Mouse (Mus musculus) forebrain, embryonic 15.5 days (tissue): ENCODE results near the gene Adcy1. TPM values are rescaled to one million over a fixed set of nuclear protein-coding genes. Genes with fewer than 3 reads are reported as not detected.

Experiments used
- ATAC-seq: fragments of 200-750 bp; cut with Nextera tagmentation; replicated peaks from 2 replicates; pipeline ENCODE4 v1.8.0; 2017; ENCODE audit warnings: mild to moderate bottlenecking, moderate TSS enrichment, moderate library complexity
- H3K27ac ChIP-seq: fragments of 300-500 bp; sonication (generic); replicated peaks from 2 replicates; pipeline ENCODE4 v1.5.1; 2015; ENCODE audit warnings: mild to moderate bottlenecking, inconsistent platforms
- H3K27me3 ChIP-seq: fragments of 300-500 bp; sonication (generic); 2 replicates; pipeline ENCODE4 v1.6.1; 2015; ENCODE audit warnings: inconsistent platforms
- H3K36me3 ChIP-seq: fragments of 300-500 bp; sonication (generic); 2 replicates; pipeline ENCODE4 v1.6.1; 2015; ENCODE audit warnings: mild to moderate bottlenecking, inconsistent platforms
- H3K4me1 ChIP-seq: fragments of 300-500 bp; sonication (generic); 2 replicates; pipeline ENCODE4 v1.6.1; 2015; ENCODE audit warnings: inconsistent platforms
- H3K4me2 ChIP-seq: fragments of 300-500 bp; sonication (generic); replicated peaks from 2 replicates; pipeline ENCODE4 v1.6.1; 2015; ENCODE audit warnings: mild to moderate bottlenecking, inconsistent platforms
- H3K4me3 ChIP-seq: fragments of 300-500 bp; sonication (generic); 2 replicates; pipeline ENCODE4 v1.5.1; 2015; ENCODE audit warnings: mild to moderate bottlenecking, inconsistent platforms
- H3K9ac ChIP-seq: fragments of 300-500 bp; sonication (generic); replicated peaks from 2 replicates; pipeline ENCODE4 v1.6.1; 2015; ENCODE audit warnings: mild to moderate bottlenecking, inconsistent platforms
- H3K9me3 ChIP-seq: fragments of 300-500 bp; sonication (generic); 2 replicates; pipeline ENCODE4 v1.6.1; 2016; ENCODE audit warnings: inconsistent platforms
- WGBS: fragments of 180-500 bp; shearing (Covaris S2); methylation state at CpG from one replicate; pipeline ENCODE4 v1.1.7; 2015; ENCODE audit warnings: mixed read lengths; 5-methylcytosine and 5-hydroxymethylcytosine counted together
- polyA plus RNA-seq: library from polyadenylated mRNA; unstranded; fragments of >200 nt; fragmentation: Nextera tagmentation; extraction: Ambion mirVana; gene quantifications from 2 replicates; pipeline ENCODE4 v1.2.1, GENCODE M21; 2015

The Adcy1 gene
- polyA plus RNA-seq, 1 experiment from 2014 or later: 6.9 TPM

DNA sequence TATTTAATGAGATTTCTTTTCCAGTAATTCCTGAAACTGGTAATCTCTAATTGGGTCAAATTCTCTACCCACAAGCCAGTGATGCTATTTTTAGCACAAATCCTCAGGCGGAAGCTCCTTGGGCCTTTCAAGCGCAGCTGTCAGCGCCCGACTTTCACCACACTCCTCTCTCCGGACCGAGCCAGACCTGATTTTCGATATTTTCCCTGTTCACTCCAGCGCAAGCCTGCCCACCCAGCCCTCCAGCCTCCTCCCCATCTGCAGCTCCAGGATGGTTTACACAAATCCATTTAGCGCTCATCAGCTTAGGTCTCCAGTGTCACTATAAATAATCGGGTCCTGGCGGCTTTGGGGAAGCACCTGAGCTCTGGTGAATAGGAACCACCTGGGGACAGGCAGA, 7.2 kb upstream of the Adcy1 start:
- no peak overlapping the region for H3K9ac ChIP-seq
- H3K36me3 ChIP-seq: no peaks in the 10 kb centered on the region
- peak overlapping the region; percentile 17; the same call in 1 of the 2 replicates for H3K27ac ChIP-seq
- H3K4me1 ChIP-seq: peaks cover 15% of the 10 kb centered on the region
- no peaks in the 10 kb centered on the region for H3K9me3 ChIP-seq
- no peaks in the 10 kb centered on the region for H3K27me3 ChIP-seq
- no peak overlapping the region for H3K4me3 ChIP-seq
- peak; percentile 12; the same call in 1 of the 2 replicates for ATAC-seq
- peak overlapping the region; percentile 27; the same call in 1 of the 2 replicates for H3K4me2 ChIP-seq
- WGBS: 3% methylated on average over 11 of the region's 11 CpGs

DNA sequence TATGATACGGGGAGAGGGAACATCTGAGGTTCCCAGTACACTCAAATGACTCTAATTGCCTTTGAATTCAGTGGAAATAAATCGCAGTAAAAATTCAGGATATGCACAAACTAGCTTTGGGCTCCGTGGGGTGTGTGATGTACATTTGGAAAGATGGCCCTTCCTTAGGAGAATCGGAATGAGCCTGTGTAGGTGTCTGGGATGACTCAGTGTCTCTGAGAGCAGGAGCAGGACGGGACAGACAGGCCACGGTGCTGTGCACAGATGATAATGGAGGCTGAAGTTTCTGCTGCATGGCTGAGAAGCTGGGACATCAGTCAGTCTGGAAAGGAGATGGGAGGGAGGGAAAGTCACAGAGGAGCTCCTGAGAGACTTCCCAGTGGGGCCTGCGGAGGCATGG, 5.5 kb upstream of the Adcy1 start:
- no peaks in the 10 kb centered on the region for H3K9me3 ChIP-seq
- H3K36me3 ChIP-seq: no peaks in the 10 kb centered on the region
- peaks cover 17% of the 10 kb centered on the region for H3K4me1 ChIP-seq
- no peak overlapping the region for H3K27ac ChIP-seq
- no peak overlapping the region for H3K9ac ChIP-seq
- H3K27me3 ChIP-seq: peaks cover 9% of the 10 kb centered on the region
- no peak for ATAC-seq
- 90% methylated on average over 7 of the region's 7 CpGs for WGBS
- H3K4me2 ChIP-seq: no peak overlapping the region
- H3K4me3 ChIP-seq: no peak overlapping the region

GRCm38 (mm10) chr11:7061961-7062360, 1.3 kb upstream of the Adcy1 start:
- Histone ChIP-seq H3K4me3 (no peak overlapping the region), H3K9ac (no peak overlapping the region), H3K27ac (no peak overlapping the region), H3K4me2 (no peak overlapping the region), H3K27me3 (peaks cover 33% of the 10 kb centered on the region), H3K4me1 (peaks cover 26% of the 10 kb centered on the region), H3K36me3 (no peaks in the 10 kb centered on the region), H3K9me3 (no peaks in the 10 kb centered on the region)
- 35% methylated on average over 6 of the region's 6 CpGs for WGBS
- ATAC-seq: no peak

- Histone ChIP-seq H3K9me3 (no peaks in the 10 kb centered on the region), H3K4me2 (peak overlapping the region; percentile 81), H3K27ac (no peak overlapping the region), H3K4me3 (peak overlapping the region; percentile 86), H3K4me1 (peaks cover 26% of the 10 kb centered on the region), H3K36me3 (no peaks in the 10 kb centered on the region), H3K9ac (peak overlapping the region; percentile 75), H3K27me3 (peaks cover 33% of the 10 kb centered on the region)
- ATAC-seq: no peak
- 4% methylated on average over 10 of the region's 10 CpGs for WGBS
Observed at GRCm38 (mm10) chr11:7062566-7062965, 723 bp upstream of the Adcy1 start.

- H3K27ac ChIP-seq: no peak overlapping the region
- peak overlapping the region; percentile 71 for H3K9ac ChIP-seq
- 2% methylated on average over 48 of the region's 53 CpGs for WGBS
- ATAC-seq: peak; percentile 69
- H3K9me3 ChIP-seq: no peaks in the 10 kb centered on the region
- H3K4me2 ChIP-seq: peak overlapping the region; percentile 89
- no peaks in the 10 kb centered on the region for H3K36me3 ChIP-seq
- H3K4me1 ChIP-seq: peaks cover 26% of the 10 kb centered on the region
- peak overlapping the region; percentile 86 for H3K4me3 ChIP-seq
- peaks cover 33% of the 10 kb centered on the region for H3K27me3 ChIP-seq
Observed at GRCm38 (mm10) chr11:7063681-7064267, 485 bp downstream of the Adcy1 start.

DNA sequence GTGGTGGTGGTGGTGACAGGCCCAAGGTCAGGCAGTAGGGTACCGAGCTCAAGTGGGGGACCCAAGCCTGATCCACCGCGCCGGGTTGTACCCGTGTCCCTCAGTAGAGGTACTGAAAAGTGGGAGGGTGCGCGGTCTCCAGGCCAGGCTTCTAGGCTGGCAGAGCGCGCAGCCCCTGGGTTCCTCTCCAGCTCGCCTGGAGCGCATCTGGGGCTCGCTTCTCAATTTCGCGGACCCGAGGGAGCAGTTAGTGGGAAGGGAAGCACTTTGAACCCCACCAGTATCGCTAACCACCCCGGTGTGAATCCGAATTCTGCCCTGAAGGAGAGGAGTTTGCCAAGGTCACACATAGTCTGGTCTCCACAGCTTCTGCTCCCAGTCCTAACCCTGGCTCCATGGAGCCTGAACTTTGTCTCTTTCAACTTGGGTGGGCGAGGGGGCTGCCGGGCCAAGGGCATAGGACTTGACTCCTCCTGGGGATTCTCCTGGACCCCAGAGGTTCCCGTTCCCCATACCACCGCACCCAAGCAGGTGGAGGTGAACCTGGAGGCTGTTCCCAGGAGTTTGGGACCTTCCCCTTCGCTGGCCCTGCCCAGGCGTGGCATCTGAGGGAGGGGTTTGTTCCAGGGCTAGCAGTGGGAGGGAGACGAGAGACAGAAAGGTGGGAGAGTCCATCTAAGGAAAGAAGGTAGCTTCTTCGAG, 1.3 kb downstream of the Adcy1 start:
- Histone ChIP-seq H3K9ac (peak overlapping the region; percentile 71), H3K36me3 (no peaks in the 10 kb centered on the region), H3K9me3 (no peaks in the 10 kb centered on the region), H3K27me3 (peaks cover 33% of the 10 kb centered on the region), H3K4me3 (peak overlapping the region; percentile 86), H3K4me1 (peaks cover 26% of the 10 kb centered on the region), H3K27ac (no peak overlapping the region), H3K4me2 (peak overlapping the region; percentile 89)
- ATAC-seq: peak; percentile 20; the same call in 1 of the 2 replicates
- WGBS: 6% methylated on average over 26 of the region's 26 CpGs

DNA sequence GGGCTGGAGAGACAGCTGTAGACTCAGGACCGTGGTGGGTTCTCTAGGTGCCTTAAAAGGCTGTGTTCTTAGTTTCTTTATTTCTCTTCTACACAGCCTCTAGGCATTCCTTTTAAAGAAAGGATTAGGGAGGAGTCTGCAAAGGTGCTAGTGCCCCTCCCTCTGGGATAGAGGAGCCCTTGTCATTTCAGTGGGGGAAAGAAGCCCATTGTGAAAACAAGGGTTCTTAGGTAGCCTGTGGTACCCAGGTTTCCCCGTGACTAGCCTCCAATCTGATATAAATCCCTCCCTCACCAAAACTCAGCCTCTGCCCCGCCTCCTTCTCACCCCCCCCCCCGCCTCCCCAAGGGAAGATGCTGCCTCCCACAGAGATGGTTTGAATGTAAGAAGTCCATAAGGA, 2.1 kb downstream of the Adcy1 start:
- ATAC-seq: no peak
- Histone ChIP-seq H3K27ac (no peak overlapping the region), H3K36me3 (no peaks in the 10 kb centered on the region), H3K27me3 (peaks cover 33% of the 10 kb centered on the region), H3K4me1 (peaks cover 26% of the 10 kb centered on the region), H3K9ac (0 out of 2 replicates have a peak overlapping the region, but pooled peaks have one; percentile 3), H3K4me3 (peak overlapping the region; percentile 86), H3K9me3 (no peaks in the 10 kb centered on the region), H3K4me2 (peak overlapping the region; percentile 89)
- WGBS: 9% methylated on average over 4 of the region's 4 CpGs

GRCm38 (mm10) chr11:7065876-7066275, 2.6 kb downstream of the Adcy1 start:
- Histone ChIP-seq H3K9me3 (no peaks in the 10 kb centered on the region), H3K27ac (no peak overlapping the region), H3K4me3 (peak overlapping the region; percentile 86), H3K27me3 (peaks cover 33% of the 10 kb centered on the region), H3K4me1 (peaks cover 26% of the 10 kb centered on the region), H3K36me3 (no peaks in the 10 kb centered on the region), H3K9ac (peak overlapping the region; percentile 3; the same call in 1 of the 2 replicates), H3K4me2 (peak overlapping the region; percentile 89)
- ATAC-seq: no peak
- 39% methylated on average over 5 of the region's 5 CpGs for WGBS

GRCm38 (mm10) chr11:7067263-7067662, 4.0 kb downstream of the Adcy1 start:
- Histone ChIP-seq H3K4me3 (no peak overlapping the region), H3K4me2 (no peak overlapping the region), H3K36me3 (no peaks in the 10 kb centered on the region), H3K27ac (no peak overlapping the region), H3K27me3 (peaks cover 24% of the 10 kb centered on the region), H3K9ac (no peak overlapping the region), H3K9me3 (no peaks in the 10 kb centered on the region), H3K4me1 (peaks cover 26% of the 10 kb centered on the region)
- 84% methylated on average over 4 of the region's 4 CpGs for WGBS
- ATAC-seq: no peak

- Histone ChIP-seq H3K4me3 (no peak overlapping the region), H3K36me3 (no peaks in the 10 kb centered on the region), H3K4me1 (peaks cover 26% of the 10 kb centered on the region), H3K4me2 (no peak overlapping the region), H3K27ac (no peak overlapping the region), H3K9ac (no peak overlapping the region), H3K27me3 (peaks cover 23% of the 10 kb centered on the region), H3K9me3 (no peaks in the 10 kb centered on the region)
- no peak for ATAC-seq
- 86% methylated on average over 12 of the region's 12 CpGs for WGBS
Observed at GRCm38 (mm10) chr11:7068479-7069235, 5.4 kb downstream of the Adcy1 start.

DNA sequence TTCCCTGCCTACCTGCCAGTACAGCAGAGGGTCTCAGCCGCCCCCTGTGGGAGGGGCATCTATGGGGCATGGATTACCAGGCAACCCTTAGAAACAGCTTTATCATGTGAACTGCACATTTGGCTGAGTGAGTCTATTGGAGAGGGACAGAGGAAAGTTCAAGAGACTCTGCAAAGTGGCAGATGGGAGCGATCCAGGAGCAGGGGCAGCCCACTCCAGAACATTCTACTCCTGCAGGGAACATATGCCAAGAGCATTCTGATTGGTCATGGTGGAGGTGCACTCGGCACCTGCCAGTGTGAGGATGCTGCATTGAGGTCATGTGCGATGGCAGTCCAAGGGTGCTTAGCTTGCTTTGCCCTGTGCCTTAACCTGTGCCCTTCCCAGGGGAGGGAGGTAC, 6.5 kb downstream of the Adcy1 start:
- Histone ChIP-seq H3K9me3 (no peaks in the 10 kb centered on the region), H3K4me1 (peaks cover 19% of the 10 kb centered on the region; the same call in 1 of the 2 replicates), H3K9ac (no peak overlapping the region), H3K4me2 (no peak overlapping the region), H3K4me3 (no peak overlapping the region), H3K27me3 (peaks cover 12% of the 10 kb centered on the region; the same call in 1 of the 2 replicates), H3K27ac (no peak overlapping the region), H3K36me3 (no peaks in the 10 kb centered on the region)
- ATAC-seq: no peak
- WGBS: 91% methylated on average over 4 of the region's 4 CpGs

- Histone ChIP-seq H3K4me2 (no peak overlapping the region), H3K9me3 (no peaks in the 10 kb centered on the region), H3K36me3 (no peaks in the 10 kb centered on the region), H3K4me3 (no peak overlapping the region), H3K27me3 (no peaks in the 10 kb centered on the region), H3K4me1 (peaks cover 8% of the 10 kb centered on the region; the same call in 1 of the 2 replicates), H3K9ac (no peak overlapping the region), H3K27ac (no peak overlapping the region)
- WGBS: 88% methylated on average over 6 of the region's 6 CpGs
- ATAC-seq: no peak
Observed at GRCm38 (mm10) chr11:7071617-7072016, 8.3 kb downstream of the Adcy1 start.
